Mouse (Mus musculus): Measurements from ENCODE around the gene Pitpnm1. TPM values are rescaled to one million over a fixed set of nuclear protein-coding genes. Genes with fewer than 3 reads are reported as not detected.

The Pitpnm1 gene
- total and polyA plus RNA-seq, 3 experiments = 15.9 to 43.8 (median 34.7) TPM

- Histone ChIP-seq H3K9me3 (replicated peaks; ENCODE audit: low read length) (no peaks in the 10 kb centered on the region), H3K79me2 (replicated peaks; ENCODE audit: control insufficient read depth, extremely low read depth, insufficient read depth, poor library complexity, severe bottlenecking) (peaks cover 32% of the 10 kb centered on the region), H3K4me2 (ENCODE audit: insufficient read depth, low read depth, poor library complexity, severe bottlenecking) (no peak overlapping the region), H3K27ac (ENCODE audit: insufficient read depth, low read depth) (no peak overlapping the region), H3K4me3 (replicated peaks in 1 of 3; ENCODE audit: low read depth in 2 of 3, low read length in 2 of 3, poor library complexity in 1 of 3) (peak overlapping the region in 1 of 3 experiments; percentile 77), H3K27me3 (replicated peaks) (no peaks in the 10 kb centered on the region), H3K9ac (ENCODE audit: insufficient read depth, low read depth) (no peak overlapping the region), H3K4me1 (ENCODE audit: control insufficient read depth in 1 of 2, insufficient read depth in 2 of 2) (peaks cover 40 to 69% of the 10 kb centered on the region in 2 experiments), H3K36me3 (replicated peaks in 1 of 2; ENCODE audit: control insufficient read depth in 1 of 2, insufficient read depth in 1 of 2, low read length in 1 of 2) (peaks cover 34 to 55% of the 10 kb centered on the region in 2 experiments)
- in situ Hi-C loops (cut with MboI; ENCODE audit: low pct_ligation_motif_present, low pct_unique_long_range_greater_than_20kb, low sequenced_read_pairs) (no loop called here), dilution Hi-C loops (cut with MboI; ENCODE audit: extremely low pct_ligation_motif_present, extremely low pct_unique_long_range_greater_than_20kb, low sequenced_read_pairs) (no loop called here)
- no peak for TF ChIP-seq MXI1 (IDR thresholded peaks at IDR 0.05; ENCODE audit: low read depth, low read length)
- no peak for TF ChIP-seq RAD21 (IDR thresholded peaks at IDR 0.05; ENCODE audit: low read depth, low read length)
- no peak for TF ChIP-seq SIN3A (IDR thresholded peaks at IDR 0.05; ENCODE audit: low read length)
- TF ChIP-seq ZKSCAN1 (IDR thresholded peaks at IDR 0.05; ENCODE audit: borderline replicate concordance, low read depth, low read length) = no peak
- TF ChIP-seq TCF12 (IDR thresholded peaks at IDR 0.05; ENCODE audit: low read depth, low read length) = no peak
- TF ChIP-seq UBTF (IDR thresholded peaks at IDR 0.05; ENCODE audit: low read depth, low read length) = no peak
- no peak for TF ChIP-seq RCOR1 (conservative IDR thresholded peaks at IDR 0.05; ENCODE audit: low read depth, low read length)
- TF ChIP-seq CHD1 (IDR thresholded peaks at IDR 0.05; ENCODE audit: low read depth, low read length) = no peak
- no peak for TF ChIP-seq JUN (IDR thresholded peaks at IDR 0.05; ENCODE audit: insufficient read depth, low read depth, low read length)
- TF ChIP-seq PAX5 (IDR thresholded peaks at IDR 0.05; ENCODE audit: low read length) = no peak
- TF ChIP-seq ELF1 (IDR thresholded peaks at IDR 0.05; ENCODE audit: low read depth, low read length) = no peak
- TF ChIP-seq POLR2A (IDR thresholded peaks at IDR 0.05; ENCODE audit: low read depth, low read length) = no peak
- no peak for TF ChIP-seq NRF1 (IDR thresholded peaks at IDR 0.05; ENCODE audit: low read depth, low read length)
- no peak for TF ChIP-seq BHLHE40 (IDR thresholded peaks at IDR 0.05; ENCODE audit: low read depth, low read length)
- no peak for TF ChIP-seq MEF2A (IDR thresholded peaks at IDR 0.05; ENCODE audit: borderline replicate concordance, low read depth, low read length)
- no peak for DNase-seq (ENCODE audit: extremely low read depth)
Measured at GRCm38 (mm10) chr19:4151488-4151860, 51.7 kb downstream of the Pitpnm1 start.

DNA sequence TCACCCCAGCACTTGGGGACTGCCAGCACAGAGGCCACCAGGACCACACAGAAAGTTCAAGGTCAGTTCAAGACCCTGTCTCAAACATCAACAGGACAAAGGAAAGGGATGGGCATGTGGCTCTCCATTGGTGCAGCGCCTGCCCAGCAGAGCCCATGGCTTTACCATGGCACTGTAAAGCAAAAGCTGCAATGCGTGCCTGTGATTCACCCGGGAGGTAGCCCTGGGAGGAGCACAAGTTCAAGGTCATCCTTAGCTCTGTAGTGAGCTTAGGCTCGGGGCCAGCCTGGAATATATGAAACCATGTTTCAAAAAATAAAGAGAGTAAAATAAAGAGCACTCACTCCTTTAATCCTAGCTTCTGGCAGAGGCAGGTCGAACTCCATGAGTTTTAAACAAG, 52.1 kb downstream of the Pitpnm1 start:
- dilution Hi-C loops (cut with MboI; ENCODE audit: extremely low pct_ligation_motif_present, extremely low pct_unique_long_range_greater_than_20kb, low sequenced_read_pairs) = no loop called here
- no peak for DNase-seq (ENCODE audit: extremely low read depth)
- peaks cover 42 to 69% of the 10 kb centered on the region in 2 experiments for H3K4me1 ChIP-seq (ENCODE audit: control insufficient read depth in 1 of 2, insufficient read depth in 2 of 2)

More for the DNA sequence above, 52.1 kb downstream of the Pitpnm1 start:
- in situ Hi-C loops (cut with MboI; ENCODE audit: low pct_ligation_motif_present, low pct_unique_long_range_greater_than_20kb, low sequenced_read_pairs) = no loop called here
- Histone ChIP-seq H3K9ac (ENCODE audit: insufficient read depth, low read depth) (no peak overlapping the region), H3K4me2 (ENCODE audit: insufficient read depth, low read depth, poor library complexity, severe bottlenecking) (no peak overlapping the region), H3K36me3 (replicated peaks in 1 of 2; ENCODE audit: control insufficient read depth in 1 of 2, insufficient read depth in 1 of 2, low read length in 1 of 2) (peaks cover 39 to 59% of the 10 kb centered on the region in 2 experiments), H3K79me2 (replicated peaks; ENCODE audit: control insufficient read depth, extremely low read depth, insufficient read depth, poor library complexity, severe bottlenecking) (peaks cover 35% of the 10 kb centered on the region), H3K27me3 (replicated peaks) (no peaks in the 10 kb centered on the region), H3K9me3 (replicated peaks; ENCODE audit: low read length) (no peaks in the 10 kb centered on the region), H3K27ac (ENCODE audit: insufficient read depth, low read depth) (peak overlapping the region; percentile 5; the same call in 1 of the 2 replicates), H3K4me3 (replicated peaks in 1 of 3; ENCODE audit: low read depth in 2 of 3, low read length in 2 of 3, poor library complexity in 1 of 3) (no peak overlapping the region)
- TF ChIP-seq JUN (IDR thresholded peaks at IDR 0.05; ENCODE audit: insufficient read depth, low read depth, low read length) (no peak), POLR2AphosphoS2 (IDR thresholded peaks at IDR 0.05; ENCODE audit: low read depth, low read length) (no peak), ZNF384 (IDR thresholded peaks at IDR 0.05; ENCODE audit: low read depth, low read length) (no peak), JUND (conservative IDR thresholded peaks at IDR 0.05; ENCODE audit: low read depth, low read length) (no peak), TCF12 (IDR thresholded peaks at IDR 0.05; ENCODE audit: low read depth, low read length) (no peak), SIN3A (IDR thresholded peaks at IDR 0.05; ENCODE audit: low read length) (no peak), GABPA (IDR thresholded peaks at IDR 0.05; ENCODE audit: insufficient replicate concordance, low read depth, low read length) (no peak), MXI1 (IDR thresholded peaks at IDR 0.05; ENCODE audit: low read depth, low read length) (no peak), MAFK (IDR thresholded peaks at IDR 0.05; ENCODE audit: insufficient replicate concordance, low read length) (no peak), E2F4 (IDR thresholded peaks at IDR 0.05; ENCODE audit: insufficient replicate concordance, low read depth, low read length) (no peak), ZC3H11A (IDR thresholded peaks at IDR 0.05; ENCODE audit: low read depth, low read length) (no peak), SMC3 (IDR thresholded peaks at IDR 0.05; ENCODE audit: low read depth, low read length) (no peak), MEF2A (IDR thresholded peaks at IDR 0.05; ENCODE audit: borderline replicate concordance, low read depth, low read length) (no peak), HCFC1 (IDR thresholded peaks at IDR 0.05; ENCODE audit: low read depth, low read length) (no peak), CTCF (conservative IDR thresholded peaks at IDR 0.05 in 1 of 2, IDR thresholded peaks at IDR 0.05 in 1 of 2; ENCODE audit: low read depth in 2 of 2, low read length in 2 of 2) (no peak), NRF1 (IDR thresholded peaks at IDR 0.05; ENCODE audit: low read depth, low read length) (no peak), POLR2A (IDR thresholded peaks at IDR 0.05; ENCODE audit: low read depth, low read length) (no peak; the same call in 1 of the 2 replicates)
